Mouse (Mus musculus) kidney, postnatal 0 days (tissue): ENCODE results near the gene Borcs6. TPM values are rescaled to one million over a fixed set of nuclear protein-coding genes. Genes with fewer than 3 reads are reported as not detected.
"Not testable (repeated sequence)": the region's sequence is repeated elsewhere in the genome, so short reads cannot be mapped to it uniquely, and the experiment has no call there.

Experiments used
- ATAC-seq: fragments of 200-750 bp; cut with Nextera tagmentation; replicated peaks from 2 replicates; pipeline ENCODE4 v1.8.0; 2017; ENCODE audit warnings: low read depth, moderate number of reproducible peaks, moderate TSS enrichment, moderate library complexity; ENCODE audit not compliant: low FRiP score
- DNase-seq: peaks from one replicate; pipeline ENCODE4 v3.0.0-alpha.2; 2016; ENCODE audit warnings: low spot score
- H3K27ac ChIP-seq: fragments of 300-500 bp; sonication (generic); 2 replicates; pipeline ENCODE4 v1.5.1; 2014; ENCODE audit warnings: mild to moderate bottlenecking
- H3K27me3 ChIP-seq: fragments of 300-500 bp; sonication (generic); 2 replicates; pipeline ENCODE4 v1.6.1; 2014; ENCODE audit warnings: low read length, mixed read lengths; ENCODE audit not compliant: insufficient read depth
- H3K36me3 ChIP-seq: fragments of 300-500 bp; sonication (generic); 2 replicates; pipeline ENCODE4 v1.6.1; 2014; ENCODE audit warnings: low read length, mixed read lengths; ENCODE audit not compliant: insufficient read depth
- H3K4me1 ChIP-seq: fragments of 300-500 bp; sonication (generic); replicated peaks from 2 replicates; pipeline ENCODE4 v1.6.1; 2014; ENCODE audit warnings: antibody characterized with exemption, low read length, mixed read lengths; ENCODE audit not compliant: insufficient read depth
- H3K4me2 ChIP-seq: fragments of 300-500 bp; sonication (generic); 2 replicates; pipeline ENCODE4 v1.6.1; 2014; ENCODE audit warnings: mild to moderate bottlenecking, low read length, moderate library complexity, mixed read lengths
- H3K4me3 ChIP-seq: fragments of 300-500 bp; sonication (generic); replicated peaks from 2 replicates; pipeline ENCODE4 v1.5.1; 2014; ENCODE audit warnings: low read depth, low read length
- H3K9ac ChIP-seq: fragments of 300-500 bp; sonication (generic); 2 replicates; pipeline ENCODE4 v1.6.1; 2014; ENCODE audit warnings: low read depth, low read length
- H3K9me3 ChIP-seq: fragments of 300-500 bp; sonication (generic); replicated peaks from 2 replicates; pipeline ENCODE4 v1.6.1; 2016; ENCODE audit warnings: low read length, inconsistent platforms, mixed read lengths
- CTCF ChIP-seq: IDR thresholded peaks from 2 replicates; pipeline ENCODE4 v1.5.1; 2016; ENCODE audit warnings: antibody characterized with exemption, low read depth, mild to moderate bottlenecking, moderate library complexity
- WGBS: fragments of 180-500 bp; shearing (Covaris S2); extraction: QIAGEN DNeasy Blood & Tissue Kit; methylation state at CpG from one replicate; pipeline ENCODE4 v1.1.7; 2014; 5-methylcytosine and 5-hydroxymethylcytosine counted together
- polyA plus RNA-seq: library from polyadenylated mRNA; unstranded; fragments of >200 nt; fragmentation: Nextera tagmentation; extraction: Ambion mirVana; gene quantifications from 2 replicates; pipeline ENCODE4 v1.2.1, GENCODE M21; 2015

Borcs6 gene
- polyA plus RNA-seq = 11.9 and 13.3 TPM in 2 replicates

DNA sequence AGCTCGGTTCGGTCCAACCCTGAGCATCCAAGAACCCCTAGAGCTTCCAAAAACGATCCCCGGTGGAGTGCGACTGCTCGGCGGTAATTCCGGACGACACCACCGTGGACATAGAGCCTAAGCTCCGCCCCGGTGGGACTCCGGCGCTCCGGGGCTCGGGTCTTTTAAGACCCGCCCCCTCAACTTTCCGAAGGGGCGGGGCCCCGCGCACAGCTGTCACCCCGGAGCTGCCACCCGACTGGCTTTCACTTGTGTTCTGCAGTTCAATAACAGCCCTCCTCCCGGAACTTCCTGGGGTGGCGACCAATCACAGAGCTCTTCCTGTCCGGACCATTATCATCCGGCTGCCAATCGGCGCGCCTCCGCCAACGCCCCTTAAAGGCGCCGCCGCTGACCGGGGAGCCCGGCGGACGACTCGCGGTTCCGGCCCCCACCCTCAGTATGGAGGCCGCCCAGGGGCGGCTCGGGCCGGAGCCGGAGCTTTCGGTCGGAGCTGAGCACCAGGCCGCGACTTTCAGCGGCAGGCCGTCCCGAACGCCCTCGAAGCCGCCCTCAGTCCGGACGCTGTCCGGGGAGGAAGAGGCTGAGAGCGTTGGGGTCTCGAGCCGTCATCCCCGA is at the start of gene Borcs6:
Gene Borcs6 (plus strand): TSS at position 361 of the 618 bp plus-strand sequence.
- under 1% methylated on average over 64 of the region's 64 CpGs for WGBS
- Histone ChIP-seq H3K4me2 (peak within 1 kb of the TSS; percentile 96), H3K4me1 (peaks cover 23% of the 10 kb centered on the region), H3K4me3 (peak within 1 kb of the TSS; percentile 82), H3K27ac (peak within 1 kb of the TSS; percentile 96), H3K9ac (peak within 1 kb of the TSS; percentile 94), H3K9me3 (no peaks in the 10 kb centered on the region), H3K36me3 (no peaks in the 10 kb centered on the region), H3K27me3 (no peaks in the 10 kb centered on the region)
- DNase-seq (peak; percentile 99), ATAC-seq (peak; percentile 92)
- no peak for TF ChIP-seq CTCF

DNA sequence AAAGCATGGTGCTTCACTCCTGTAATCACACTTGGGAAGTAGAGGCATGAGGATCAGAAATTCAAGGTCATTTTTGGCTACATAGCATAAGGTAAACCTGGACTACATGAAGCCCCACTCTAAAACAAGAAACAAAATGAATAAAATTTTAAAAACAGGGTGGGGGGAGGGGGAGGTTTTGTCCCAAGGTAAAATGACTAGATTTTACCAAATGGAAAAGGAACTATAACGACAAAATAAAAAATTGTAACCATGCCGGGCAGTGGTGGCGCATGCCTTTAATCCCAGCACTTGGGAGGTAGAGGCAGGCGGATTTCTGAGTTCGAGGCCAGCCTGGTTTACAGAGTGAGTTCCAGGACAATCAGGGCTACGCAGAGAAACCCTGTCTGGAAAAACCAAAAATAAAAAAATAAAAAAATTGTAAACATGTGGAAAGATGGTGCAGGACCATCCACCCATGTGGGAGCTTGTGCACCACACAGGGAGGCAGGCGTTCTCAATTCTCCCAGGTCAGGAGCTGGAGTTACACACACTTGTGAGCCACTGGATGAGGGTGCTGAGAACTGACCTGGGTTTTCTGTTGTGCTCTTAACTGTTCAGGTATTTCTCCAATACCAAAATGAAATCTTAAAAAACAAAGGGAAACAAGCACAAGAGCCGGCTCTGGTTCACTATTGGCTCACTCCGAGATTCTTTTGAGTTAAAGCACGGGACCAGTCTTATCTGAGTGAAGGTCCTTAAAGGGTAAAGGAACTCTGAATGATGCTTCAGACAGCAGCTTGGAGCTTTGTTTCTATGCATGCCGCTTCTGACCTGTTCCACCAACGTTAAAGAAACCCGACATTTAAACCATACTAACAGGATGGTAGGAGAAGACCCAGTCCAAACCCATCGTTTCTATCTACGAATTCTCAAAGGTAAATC is 48.9 kb upstream of the Borcs6 start:
- WGBS = 88% methylated on average over 15 of the region's 15 CpGs
- no peak overlapping the region for H3K27ac ChIP-seq
- DNase-seq (no peak), ATAC-seq (no peak)
- no peak overlapping the region for H3K4me2 ChIP-seq
- no peaks in the 10 kb centered on the region for H3K27me3 ChIP-seq
- TF ChIP-seq CTCF = no peak
- H3K36me3 ChIP-seq = no peaks in the 10 kb centered on the region
- H3K9ac ChIP-seq = no peak overlapping the region
- 0 out of 2 replicates have a peak, but pooled peaks cover 9% of the 10 kb centered on the region for H3K4me1 ChIP-seq
- no peak overlapping the region for H3K4me3 ChIP-seq
- H3K9me3 ChIP-seq = no peaks in the 10 kb centered on the region

DNA sequence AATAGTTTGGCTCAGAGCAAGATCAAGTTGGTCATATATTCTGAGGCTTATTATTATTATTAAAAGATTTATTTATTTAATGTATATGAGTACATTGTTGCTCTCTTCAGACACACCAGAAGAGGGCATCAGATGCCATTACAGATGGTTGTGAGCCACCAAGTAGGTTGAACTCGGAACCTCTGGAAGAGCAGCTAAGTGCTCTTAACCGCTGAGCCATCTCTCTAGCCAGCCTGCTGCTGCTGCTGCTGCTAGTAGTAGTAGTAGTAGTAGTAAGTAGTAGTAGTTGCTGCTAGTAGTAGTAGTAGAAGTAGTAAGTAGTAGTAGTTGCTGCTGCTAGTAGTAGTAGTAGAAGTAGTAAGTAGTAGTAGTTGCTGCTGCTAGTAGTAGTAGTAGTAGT is 48.1 kb upstream of the Borcs6 start:
- 71% methylated on average over 2 of the region's 2 CpGs for WGBS

DNA sequence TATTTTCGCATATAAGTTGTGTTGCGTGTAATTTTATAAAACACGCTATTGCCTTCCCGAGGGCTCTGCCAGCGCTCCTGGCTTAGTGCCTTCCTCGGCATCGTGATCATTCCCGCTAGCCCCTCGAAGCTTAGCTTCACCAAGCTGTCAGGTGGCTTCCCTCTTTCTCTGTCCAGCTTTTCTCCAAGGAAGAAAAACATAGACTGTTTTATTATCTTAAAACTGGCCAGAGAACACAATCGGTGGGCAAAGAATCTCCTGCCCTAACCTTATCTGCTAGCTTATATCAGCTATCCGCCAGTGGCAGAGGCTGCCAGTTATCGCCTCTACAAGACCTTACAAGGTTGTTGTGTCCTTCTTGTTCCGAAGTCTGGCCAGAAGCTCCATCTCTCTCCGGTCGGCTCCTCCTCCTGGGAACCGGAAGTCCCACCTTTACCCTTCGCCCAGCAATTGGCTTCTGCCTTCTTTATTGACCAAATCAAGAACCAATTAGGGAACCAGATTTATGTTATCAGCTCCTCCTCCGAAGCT is 47.4 kb upstream of the Borcs6 start:
- ATAC-seq (peak; percentile 60), DNase-seq (peak; percentile 97)
- TF ChIP-seq CTCF = no peak
- Histone ChIP-seq H3K4me2 (peak overlapping the region; percentile 65), H3K9me3 (no peaks in the 10 kb centered on the region), H3K27ac (peak overlapping the region; percentile 91), H3K36me3 (no peaks in the 10 kb centered on the region), H3K27me3 (no peaks in the 10 kb centered on the region), H3K4me1 (peaks cover 14% of the 10 kb centered on the region), H3K4me3 (peak overlapping the region; percentile 44), H3K9ac (peak overlapping the region; percentile 64)
- 1% methylated on average over 18 of the region's 18 CpGs for WGBS

More for the DNA sequence above, 48.1 kb upstream of the Borcs6 start:
- not testable (repeated sequence) for DNase-seq, H3K27me3 ChIP-seq, H3K4me1 ChIP-seq, H3K9me3 ChIP-seq, H3K36me3 ChIP-seq, ATAC-seq
- H3K27ac ChIP-seq = peak overlapping the region; percentile 91
- H3K4me2 ChIP-seq = peak overlapping the region; percentile 65
- peak overlapping the region; percentile 44 for H3K4me3 ChIP-seq
- peak; percentile 36; the same call in 1 of the 2 replicates for TF ChIP-seq CTCF
- H3K9ac ChIP-seq = peak overlapping the region; percentile 64; the same call in 1 of the 2 replicates

DNA sequence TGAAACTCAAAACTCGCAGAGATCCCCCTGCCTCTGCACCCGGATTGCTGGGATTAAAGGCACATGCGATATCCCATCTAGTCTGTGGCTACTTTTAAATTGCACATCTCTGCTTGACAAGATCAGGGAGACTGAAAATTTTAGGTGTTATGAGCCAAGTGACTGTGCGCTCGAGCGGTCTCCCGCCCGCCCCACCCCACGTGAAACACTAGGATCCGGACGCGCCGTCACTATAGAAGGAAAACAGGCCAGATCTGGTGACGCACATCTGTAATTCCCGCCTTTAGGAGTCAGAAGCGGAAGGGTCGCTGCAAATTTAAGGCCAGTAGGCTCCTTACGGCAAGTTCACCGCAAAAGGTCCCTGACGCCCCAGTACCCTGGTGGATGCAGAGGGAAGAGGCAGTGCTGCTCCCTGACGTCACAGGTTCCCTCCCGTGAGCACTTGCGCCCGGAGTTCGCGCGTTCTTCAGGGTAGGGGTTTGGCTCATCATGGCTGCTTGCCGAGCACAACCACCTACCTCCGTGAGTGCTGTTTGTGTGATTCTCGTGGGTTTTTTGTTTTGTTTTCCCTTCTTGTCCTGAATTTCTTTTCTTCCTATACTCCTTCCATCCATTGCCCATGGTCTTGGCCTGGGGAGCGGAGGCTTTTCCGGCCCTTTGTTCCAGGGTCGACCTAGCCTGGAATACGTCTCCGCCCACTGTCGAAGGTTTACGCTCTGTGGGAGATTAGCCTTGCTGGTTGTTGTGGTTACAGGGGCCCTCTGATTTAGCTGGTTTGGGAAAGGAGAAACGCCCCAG is 43.7 kb upstream of the Borcs6 start, which contains the start of gene Ctc1:
Gene Ctc1 (plus strand): TSS at position 268 of the 798 bp plus-strand sequence.
- TF ChIP-seq CTCF = peak; percentile 71
- Histone ChIP-seq H3K4me1 (peaks cover 10% of the 10 kb centered on the region), H3K27ac (peak within 1 kb of the TSS; percentile 83), H3K27me3 (no peaks in the 10 kb centered on the region), H3K9me3 (no peaks in the 10 kb centered on the region), H3K4me3 (peak within 1 kb of the TSS; percentile 57), H3K9ac (peak within 1 kb of the TSS; percentile 75), H3K36me3 (no peaks in the 10 kb centered on the region), H3K4me2 (peak within 1 kb of the TSS; percentile 77)
- peak; percentile 94 for ATAC-seq
- DNase-seq = peak; percentile 98
- WGBS = 2% methylated on average over 38 of the region's 38 CpGs
